Mouse (Mus musculus) splenic B cell, adult 2 months (primary cell): ENCODE results near the gene Eif2ak1.
"Not testable (repeated sequence)": the region's sequence is repeated elsewhere in the genome, so short reads cannot be mapped to it uniquely, and the experiment has no call there.

Experiments used
- DNase-seq: peaks from one replicate; pipeline ENCODE4 v3.0.0-alpha.2; 2011; ENCODE audit warnings: low read depth, low spot score
- H3K27me3 ChIP-seq: 2 replicates; pipeline ENCODE4 v1.6.1; 2012; ENCODE audit warnings: mild to moderate bottlenecking, low read length, moderate library complexity, mixed read lengths; ENCODE audit not compliant: control insufficient read depth, poor library complexity, insufficient read depth, severe bottlenecking
- H3K36me3 ChIP-seq: 2 replicates; pipeline ENCODE4 v1.6.1; 2012; ENCODE audit warnings: mild to moderate bottlenecking, low read length, moderate library complexity, mixed read lengths; ENCODE audit not compliant: control insufficient read depth, poor library complexity, insufficient read depth, severe bottlenecking

Gene Eif2ak1

DNA sequence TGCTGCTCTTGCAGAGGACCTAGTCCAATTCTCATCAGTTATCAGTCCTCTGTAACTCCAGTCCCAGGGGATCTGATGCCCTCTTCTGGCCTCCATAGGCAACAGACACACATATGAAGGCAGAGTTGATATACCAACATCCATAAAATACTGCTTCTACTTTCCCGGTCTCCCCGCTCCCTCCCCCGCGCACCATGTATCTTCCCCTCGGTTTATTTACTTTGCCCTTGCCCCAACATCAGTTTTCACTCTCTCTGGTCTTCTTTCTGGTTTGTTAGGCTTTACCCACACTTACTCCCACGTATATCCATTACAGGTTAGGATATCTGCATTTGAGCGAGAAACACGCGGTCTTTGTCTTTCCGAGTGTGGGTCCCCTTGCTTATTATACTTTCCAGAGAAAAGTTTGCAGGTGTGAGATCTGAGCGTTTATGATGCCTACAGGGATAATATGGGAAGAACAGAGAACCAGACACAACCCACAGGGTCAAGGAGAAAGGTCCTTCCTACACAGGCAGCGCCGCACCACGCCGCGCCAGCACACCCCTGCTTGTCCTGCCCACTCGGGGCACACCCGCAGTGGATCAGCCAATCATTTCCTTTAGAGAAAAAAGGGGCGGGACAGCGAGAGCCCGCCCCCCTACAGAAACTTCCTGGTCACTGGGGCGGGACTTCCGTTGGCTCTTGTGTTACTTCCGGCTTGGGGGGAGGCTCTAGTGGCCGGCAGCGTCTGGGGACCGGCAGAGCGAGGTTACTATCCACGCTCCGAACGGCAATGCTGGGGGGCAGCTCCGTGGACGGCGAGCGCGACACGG, at the start of gene Eif2ak1:
Gene Eif2ak1, plus strand, starts transcription at position 673 of the 815 bp plus-strand sequence.
- DNase-seq = peak; percentile 96
- H3K27me3 ChIP-seq = no peaks in the 10 kb centered on the region
- H3K36me3 ChIP-seq = no peaks in the 10 kb centered on the region

GRCm38 (mm10) chr5:143781951-143782350, 35.6 kb upstream of the Eif2ak1 start:
- Histone ChIP-seq H3K36me3 (no peaks in the 10 kb centered on the region), H3K27me3 (no peaks in the 10 kb centered on the region)
- no peak for DNase-seq

GRCm38 (mm10) chr5:143785391-143785790, 32.2 kb upstream of the Eif2ak1 start:
- DNase-seq = no peak
- Histone ChIP-seq H3K27me3 (no peaks in the 10 kb centered on the region), H3K36me3 (no peaks in the 10 kb centered on the region)

GRCm38 (mm10) chr5:143801216-143801615, 16.4 kb upstream of the Eif2ak1 start:
- H3K27me3 ChIP-seq, DNase-seq: not testable (repeated sequence)

GRCm38 (mm10) chr5:143804056-143804765, 13.4 kb upstream of the Eif2ak1 start:
- DNase-seq = no peak
- Histone ChIP-seq H3K27me3 (no peaks in the 10 kb centered on the region), H3K36me3 (no peaks in the 10 kb centered on the region)

More at GRCm38 (mm10) chr5:143801216-143801615, 16.4 kb upstream of the Eif2ak1 start:
- not testable (repeated sequence) for H3K36me3 ChIP-seq

GRCm38 (mm10) chr5:143807268-143807667, 10.3 kb upstream of the Eif2ak1 start:
- no peak for DNase-seq
- H3K36me3 ChIP-seq = no peaks in the 10 kb centered on the region
- H3K27me3 ChIP-seq = no peaks in the 10 kb centered on the region

- Histone ChIP-seq H3K36me3 (no peaks in the 10 kb centered on the region), H3K27me3 (no peaks in the 10 kb centered on the region)
- peak; percentile 31 for DNase-seq
Measured at GRCm38 (mm10) chr5:143809421-143810090, 8.0 kb upstream of the Eif2ak1 start.

DNA sequence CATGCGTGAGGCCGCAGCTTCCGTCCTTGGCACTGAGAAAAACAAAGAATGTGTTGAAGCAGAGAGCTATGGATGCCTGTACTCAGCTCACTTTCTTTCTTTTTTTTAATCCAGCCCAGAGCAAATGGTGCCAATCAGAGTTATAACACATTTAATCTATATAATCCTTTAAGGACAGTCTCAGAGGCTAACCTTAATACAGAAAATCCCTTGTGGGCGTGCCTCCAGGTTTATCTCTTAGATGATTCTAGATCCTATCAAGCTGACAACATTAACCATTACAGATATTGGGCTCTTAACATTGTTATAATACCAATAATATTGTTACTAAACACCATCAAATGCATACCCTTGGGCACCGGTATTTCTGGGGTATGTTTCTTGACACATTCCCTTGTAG, 5.9 kb upstream of the Eif2ak1 start:
- Histone ChIP-seq H3K27me3 (no peaks in the 10 kb centered on the region), H3K36me3 (no peaks in the 10 kb centered on the region)
- DNase-seq = no peak

DNA sequence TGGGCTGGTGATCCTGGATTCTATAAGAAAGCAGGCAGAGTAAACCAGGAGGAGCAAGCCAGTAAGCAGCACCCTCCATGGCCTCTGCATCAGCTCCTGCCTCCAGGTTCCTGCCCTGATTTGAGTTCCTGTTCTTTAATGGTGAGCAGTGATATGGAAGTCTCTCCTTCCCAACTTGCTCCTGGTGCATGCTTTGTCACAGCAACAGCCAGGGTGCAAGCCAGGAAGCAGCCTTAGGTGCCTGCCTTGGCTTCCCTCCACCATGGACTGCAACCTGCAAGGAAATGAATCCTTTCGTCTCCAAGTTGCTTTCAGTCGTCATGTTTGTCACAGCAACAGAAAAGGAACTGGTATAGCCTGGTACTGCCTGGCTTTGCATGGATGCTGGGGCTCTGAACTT, 3.0 kb upstream of the Eif2ak1 start:
- H3K36me3 ChIP-seq = no peaks in the 10 kb centered on the region
- no peak for DNase-seq
- no peaks in the 10 kb centered on the region for H3K27me3 ChIP-seq

- no peaks in the 10 kb centered on the region for H3K36me3 ChIP-seq
- H3K27me3 ChIP-seq = no peaks in the 10 kb centered on the region
- peak; percentile 61 for DNase-seq
Measured at GRCm38 (mm10) chr5:143817931-143818311, 333 bp downstream of the Eif2ak1 start.

- H3K27me3 ChIP-seq = no peaks in the 10 kb centered on the region
- DNase-seq = no peak
- H3K36me3 ChIP-seq = no peaks in the 10 kb centered on the region
Measured at GRCm38 (mm10) chr5:143818461-143818860, 873 bp downstream of the Eif2ak1 start.

- Histone ChIP-seq H3K36me3 (no peaks in the 10 kb centered on the region), H3K27me3 (no peaks in the 10 kb centered on the region)
- DNase-seq = no peak
Measured at GRCm38 (mm10) chr5:143818949-143819348, 1.4 kb downstream of the Eif2ak1 start.

- Histone ChIP-seq H3K36me3 (no peaks in the 10 kb centered on the region), H3K27me3 (no peaks in the 10 kb centered on the region)
- DNase-seq = no peak
Measured at GRCm38 (mm10) chr5:143819906-143820660, 2.5 kb downstream of the Eif2ak1 start.

- H3K36me3 ChIP-seq = no peaks in the 10 kb centered on the region
- no peak for DNase-seq
- no peaks in the 10 kb centered on the region for H3K27me3 ChIP-seq
Measured at GRCm38 (mm10) chr5:143820820-143821219, 3.2 kb downstream of the Eif2ak1 start.
